Mouse (Mus musculus): ENCODE data around the gene Rgs3.
A peak's percentile ranks its signal among the peaks of the same experiment; 100 is the strongest.
"Not testable (repeated sequence)": the region's sequence is repeated elsewhere in the genome, so short reads cannot be mapped to it uniquely, and the experiment has no call there.

Gene Rgs3

DNA sequence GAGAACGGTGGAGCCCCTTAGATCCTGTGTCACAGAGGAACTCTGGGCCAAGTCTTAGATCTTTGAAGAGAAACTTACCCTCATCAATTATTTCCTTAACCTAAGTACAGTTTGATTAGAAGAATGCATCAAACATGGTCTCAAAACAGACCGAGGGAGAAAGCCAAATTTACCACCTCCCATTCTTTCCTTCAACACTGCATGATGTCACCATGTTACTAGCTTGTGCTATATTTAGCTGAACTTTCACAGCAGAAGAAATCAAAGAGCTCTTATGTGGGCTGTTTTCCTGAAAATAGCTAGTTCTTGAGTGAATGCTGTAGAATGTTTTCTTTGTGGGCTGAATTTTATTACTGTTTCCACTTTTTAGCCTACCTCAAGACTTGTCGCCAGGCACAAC lies 2.2 kb upstream of the Rgs3 start:
- no peak for DNase-seq

DNA sequence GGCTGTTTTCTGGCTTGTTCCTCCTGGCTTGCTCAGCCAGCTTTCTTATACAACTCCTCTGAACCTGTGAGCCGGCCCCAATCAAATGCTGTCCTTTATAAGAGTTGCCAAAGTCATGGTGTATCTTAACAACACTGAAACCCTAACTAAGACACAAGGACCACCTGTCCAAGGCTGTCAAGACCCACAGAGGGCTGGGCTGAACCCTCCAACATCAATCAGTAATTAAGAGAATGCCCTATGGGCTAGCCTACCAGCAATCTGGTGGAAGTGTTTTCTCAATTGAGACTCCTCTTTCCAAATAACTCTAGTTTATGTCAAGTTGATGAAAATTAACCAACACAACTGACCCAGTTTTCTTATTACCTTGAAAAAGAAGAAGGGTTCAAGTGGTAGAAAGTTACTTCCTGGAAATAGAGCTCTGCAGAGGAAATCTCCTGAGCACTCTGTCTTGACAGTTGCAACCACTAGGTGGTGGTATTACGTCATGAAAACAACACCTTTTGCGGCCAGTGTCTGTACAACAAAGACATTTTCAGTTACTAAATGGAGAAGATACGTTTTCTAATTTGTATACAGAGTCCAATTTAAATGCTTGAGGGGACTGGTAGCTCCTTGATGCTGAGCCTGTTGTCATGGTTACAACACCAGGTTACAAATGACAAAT lies 1.4 kb downstream of the Rgs3 start:
- peak; percentile 88 to 92 for DNase-seq

- DNase-seq: no peak
Observed at GRCm38 (mm10) chr4:62561630-62562001, 2.0 kb downstream of the Rgs3 start.

DNA sequence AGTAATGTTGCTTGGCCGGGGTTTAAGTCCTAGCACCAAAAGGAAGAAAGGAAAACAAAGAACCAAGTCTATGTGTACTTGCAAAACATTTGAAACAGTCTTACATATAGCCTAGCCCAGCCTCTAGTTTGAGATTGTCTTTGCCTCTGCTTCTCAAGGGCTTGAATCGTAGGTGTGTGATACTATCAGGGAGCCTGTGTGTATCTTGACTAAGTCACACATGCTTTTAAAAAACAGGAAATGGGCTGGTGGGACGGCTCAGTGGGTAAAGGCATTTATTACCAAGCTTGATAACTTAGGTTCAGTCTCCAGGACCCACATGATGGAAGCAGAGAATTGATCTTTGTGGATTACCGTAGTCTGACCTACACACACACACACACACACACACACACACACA lies 2.4 kb downstream of the Rgs3 start:
- DNase-seq: no peak

DNA sequence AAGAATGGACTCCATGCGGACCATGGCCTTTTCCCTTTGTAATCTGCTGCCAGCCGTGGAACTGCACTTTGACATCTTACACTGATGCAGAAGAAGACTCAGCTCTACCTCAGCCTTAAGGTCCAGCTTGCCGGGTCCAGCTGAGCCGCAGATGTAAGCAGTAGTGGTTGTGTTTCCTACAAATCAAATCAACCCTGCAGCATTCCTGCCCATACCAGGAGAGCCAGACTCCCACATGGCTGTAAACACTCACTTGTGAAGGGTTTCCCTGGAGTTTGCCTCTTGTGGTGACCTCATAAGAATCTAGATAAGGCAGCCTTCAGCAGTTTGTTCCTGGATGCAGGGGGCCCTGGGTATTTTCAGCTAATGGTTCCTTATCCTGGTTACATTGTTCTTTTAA lies 6.9 kb downstream of the Rgs3 start:
- DNase-seq: no peak

DNA sequence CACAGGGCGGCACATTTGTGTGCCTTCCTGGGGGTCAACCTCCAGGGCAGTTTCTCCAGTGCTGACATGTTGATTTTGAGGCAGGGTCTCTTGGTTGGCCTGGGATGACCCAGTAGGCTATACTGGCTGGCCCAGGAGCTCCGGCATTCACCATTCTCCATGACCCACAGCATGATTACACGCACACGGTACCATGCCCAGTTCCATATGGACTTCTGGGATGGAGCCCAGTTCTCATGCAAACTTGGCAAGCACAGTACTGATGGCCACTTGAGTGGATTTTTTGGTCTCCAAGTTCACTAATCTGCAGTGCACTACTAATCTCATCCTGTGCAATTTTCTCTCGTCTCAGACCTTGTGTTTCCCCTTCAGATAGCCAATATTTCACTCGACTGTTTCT lies 8.0 kb downstream of the Rgs3 start:
- DNase-seq: peak; percentile 65 to 73

DNA sequence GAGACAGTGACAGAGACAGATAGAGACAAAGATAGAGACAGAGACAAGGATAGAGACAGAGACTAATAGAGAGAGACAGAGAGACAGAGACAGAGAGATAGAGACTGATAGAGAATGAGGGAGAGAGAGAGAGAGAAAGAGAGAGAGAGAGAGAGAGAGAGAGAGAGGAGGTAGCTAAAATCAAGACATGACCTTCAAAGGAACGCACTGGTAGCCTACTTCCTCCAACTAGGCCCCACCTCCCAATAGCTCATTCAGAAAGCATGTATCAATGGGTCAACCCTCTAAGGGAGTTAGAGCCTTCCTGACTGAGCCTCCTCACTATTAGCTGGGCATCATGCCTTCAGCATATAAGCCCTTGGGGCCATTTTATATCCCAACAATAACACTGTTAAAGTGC lies 8.7 kb downstream of the Rgs3 start:
- DNase-seq: no peak

DNA sequence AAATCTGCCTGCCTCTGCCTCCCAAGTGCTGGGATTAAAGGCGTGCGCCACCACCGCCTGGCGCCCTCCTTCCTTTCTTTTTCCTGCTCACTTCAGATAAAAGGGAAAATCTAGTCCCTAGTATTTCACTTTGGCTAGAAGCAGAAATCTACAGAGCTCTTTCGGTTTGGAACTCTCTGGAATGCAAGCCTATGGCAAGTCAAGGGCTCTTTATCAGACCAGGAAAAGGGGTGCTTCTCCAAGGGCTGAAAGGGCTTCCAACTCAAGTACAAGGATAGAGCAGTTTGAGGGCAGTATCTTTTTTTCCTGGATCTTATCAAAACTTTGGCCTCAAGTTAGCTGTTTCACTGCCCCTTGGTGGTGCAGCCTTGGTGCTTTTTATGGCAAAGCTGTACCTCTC lies 10.0 kb downstream of the Rgs3 start:
- no peak for DNase-seq

- no peak for DNase-seq
Observed at GRCm38 (mm10) chr4:62570029-62570428, 10.4 kb downstream of the Rgs3 start.

- peak; percentile 99 for DNase-seq
Observed at GRCm38 (mm10) chr4:62582365-62583264, 23.0 kb downstream of the Rgs3 start.

- DNase-seq: peak; percentile 88 to 93
Observed at GRCm38 (mm10) chr4:62583265-62584092, 23.8 kb downstream of the Rgs3 start.

DNA sequence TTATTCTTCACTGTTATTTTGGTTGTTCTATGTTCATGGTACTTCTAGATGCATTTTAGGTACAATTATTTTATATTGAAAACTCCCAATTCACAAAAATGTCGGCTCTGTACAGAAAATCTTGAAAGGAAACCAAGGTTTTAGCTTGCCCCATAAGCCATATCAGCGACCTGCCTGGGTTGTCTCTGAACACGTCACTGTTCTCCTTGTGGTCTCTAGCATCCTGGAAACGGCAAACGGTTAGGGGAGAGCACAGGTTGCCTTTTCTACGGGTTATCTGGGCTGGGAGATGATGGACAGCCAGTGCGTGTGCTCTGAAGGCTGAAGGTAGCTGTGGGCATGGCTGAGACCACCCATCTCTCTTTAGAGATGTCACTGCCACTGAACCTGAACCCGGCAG lies 27.4 kb downstream of the Rgs3 start:
- DNase-seq: no peak

GRCm38 (mm10) chr4:62590878-62591277 lies 31.2 kb downstream of the Rgs3 start:
- DNase-seq: no peak

DNA sequence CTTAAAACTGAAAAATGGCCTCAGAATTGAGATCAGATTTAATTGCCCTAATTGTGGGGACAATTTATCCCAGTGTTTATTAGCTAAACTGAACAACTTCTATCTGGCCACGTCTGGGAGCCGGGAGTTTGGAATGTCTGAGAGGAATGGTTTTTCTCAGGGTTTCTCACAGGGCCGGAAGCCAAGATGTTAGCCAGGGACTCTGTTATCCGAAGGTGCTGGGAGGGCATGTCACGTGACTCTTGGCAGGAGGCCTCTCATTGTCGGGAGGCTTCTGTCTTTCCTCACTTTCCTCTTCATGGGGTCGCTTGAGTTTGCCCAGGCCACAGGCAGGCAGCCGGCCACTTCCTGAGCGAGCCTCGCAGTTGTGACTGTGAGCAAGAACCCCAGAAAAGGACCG lies 31.7 kb downstream of the Rgs3 start:
- peak; percentile 55 to 66 for DNase-seq

GRCm38 (mm10) chr4:62593546-62594240 lies 34.0 kb downstream of the Rgs3 start:
- DNase-seq: not testable (repeated sequence)

DNA sequence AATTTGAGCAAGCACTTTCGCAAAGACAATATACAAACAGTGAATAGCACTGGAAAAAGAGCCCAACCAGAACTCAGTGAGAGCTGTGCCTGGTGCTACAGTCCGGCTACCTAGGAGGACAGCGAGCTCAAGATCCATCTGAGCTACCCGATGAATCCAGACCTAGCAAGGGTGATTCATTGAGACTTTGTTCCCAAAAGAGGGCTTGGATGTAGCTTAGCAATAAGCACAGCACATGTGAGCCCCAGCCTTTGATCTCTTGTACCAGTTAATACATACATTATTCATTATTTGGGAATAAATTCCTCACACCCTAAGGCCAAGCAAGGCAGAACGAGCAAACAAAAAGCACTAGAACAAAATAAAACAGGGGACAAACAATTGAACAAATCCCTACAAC lies 34.8 kb downstream of the Rgs3 start:
- no peak for DNase-seq

GRCm38 (mm10) chr4:62596051-62596450 lies 36.4 kb downstream of the Rgs3 start:
- peak; percentile 73 to 84 for DNase-seq

DNA sequence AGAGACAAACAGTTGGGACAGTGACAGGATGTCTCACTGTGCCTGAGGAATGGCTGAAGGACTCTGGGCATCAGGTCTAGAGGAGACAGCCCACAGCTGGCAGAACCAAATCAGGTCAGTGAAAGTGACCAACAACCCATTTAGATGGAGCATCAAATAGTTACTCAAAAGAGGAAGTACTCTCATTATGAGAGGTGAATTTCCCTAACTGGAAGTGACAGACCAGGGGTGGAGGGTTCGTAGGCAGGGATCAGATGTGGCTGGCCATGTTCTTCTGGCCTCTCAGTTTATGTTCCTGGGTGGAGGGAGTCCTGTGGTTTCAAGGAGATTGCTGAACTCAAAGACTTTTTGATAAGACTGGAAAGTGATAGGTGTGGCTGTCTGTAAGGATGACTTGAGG lies 40.9 kb downstream of the Rgs3 start:
- DNase-seq: no peak

DNA sequence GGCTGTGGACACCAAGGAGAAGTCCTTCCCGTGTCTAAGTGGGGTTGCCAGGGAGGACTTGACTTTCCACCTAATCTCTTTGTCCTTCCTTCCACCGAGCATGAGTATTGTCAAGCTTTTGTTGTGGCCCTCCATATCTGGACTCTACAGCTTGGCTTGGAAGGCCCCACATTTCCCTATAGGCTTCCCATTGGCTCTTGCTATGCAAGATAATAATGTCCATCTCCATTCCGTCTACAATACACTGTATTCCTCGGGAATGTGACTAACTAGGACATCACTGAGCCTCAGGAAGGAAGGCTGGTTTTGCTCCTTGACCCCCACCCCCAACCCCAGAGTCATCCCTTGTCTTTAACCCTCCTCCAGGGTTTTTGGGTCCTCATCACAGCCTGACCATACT lies 44.0 kb downstream of the Rgs3 start:
- no peak for DNase-seq

DNA sequence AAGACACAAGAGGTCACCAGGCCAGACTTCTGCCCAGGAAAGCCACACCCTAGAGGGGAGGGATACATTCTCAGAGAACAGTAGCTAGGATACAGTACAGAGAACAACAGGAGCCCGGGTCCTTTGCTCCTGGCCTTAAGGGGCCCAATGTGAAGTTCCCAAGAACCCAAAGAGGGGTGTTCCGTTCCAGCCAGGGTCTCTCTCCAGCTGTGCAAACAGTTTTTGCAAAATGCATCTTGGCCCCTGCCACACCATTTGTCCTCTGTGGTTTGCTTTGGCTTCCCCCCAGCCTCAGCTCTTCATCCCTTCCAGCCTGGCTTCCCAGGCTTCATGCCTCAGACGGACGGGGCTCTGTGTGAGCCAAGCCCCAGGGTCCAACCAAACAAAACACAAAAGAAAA lies 44.4 kb downstream of the Rgs3 start:
- DNase-seq: no peak

- peak; percentile 85 to 90 for DNase-seq
Observed at GRCm38 (mm10) chr4:62605856-62606541, 46.4 kb downstream of the Rgs3 start.

DNA sequence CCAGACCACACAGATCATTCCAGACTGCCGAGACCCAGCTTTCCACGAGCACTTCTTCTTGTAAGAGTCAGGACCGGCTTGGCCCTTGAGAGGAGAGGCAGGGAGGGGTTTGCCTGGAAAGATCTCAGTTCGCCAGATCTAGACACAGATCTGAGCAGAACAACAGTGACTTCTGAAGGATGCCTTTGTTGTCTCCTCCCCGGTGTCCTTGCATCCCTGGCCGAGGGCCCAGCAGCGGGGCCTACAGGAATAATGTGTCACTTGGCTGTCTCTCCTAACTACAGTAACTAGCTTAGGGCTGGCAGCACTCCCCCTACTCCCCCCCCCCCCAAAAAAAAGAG lies 46.9 kb downstream of the Rgs3 start:
- peak; percentile 65 to 74 for DNase-seq

Measured in cerebellum, postnatal 10 days (tissue).